Mouse (Mus musculus) layer of hippocampus, postnatal 14 days (tissue): ENCODE results near the gene Rrp1b. TPM values are rescaled to one million over a fixed set of nuclear protein-coding genes. Genes with fewer than 3 reads are reported as not detected.
"Not testable (repeated sequence)": the region's sequence is repeated elsewhere in the genome, so short reads cannot be mapped to it uniquely, and the experiment has no call there.

ENCODE experiments used
- DNase-seq, 2 experiments: peaks; one replicate each; pipeline ENCODE4 v3.0.0; 2021 to 2022; ENCODE audit warnings: low spot score in 2 of 2, mixed read lengths in 1 of 2
- total RNA-seq, 2 experiments: library from RNA; stranded (reverse); gene quantifications; 2 replicates each; pipeline ENCODE4 v1.2.3; 2021

Gene Rrp1b
- total RNA-seq, 2 experiments from 2014 or later: 17.1 to 17.8 TPM

GRCm38 (mm10) chr17:32028301-32028700, 7.6 kb upstream of the Rrp1b start:
- DNase-seq: no peak

GRCm38 (mm10) chr17:32031684-32032083, 4.2 kb upstream of the Rrp1b start:
- DNase-seq: no peak

DNA sequence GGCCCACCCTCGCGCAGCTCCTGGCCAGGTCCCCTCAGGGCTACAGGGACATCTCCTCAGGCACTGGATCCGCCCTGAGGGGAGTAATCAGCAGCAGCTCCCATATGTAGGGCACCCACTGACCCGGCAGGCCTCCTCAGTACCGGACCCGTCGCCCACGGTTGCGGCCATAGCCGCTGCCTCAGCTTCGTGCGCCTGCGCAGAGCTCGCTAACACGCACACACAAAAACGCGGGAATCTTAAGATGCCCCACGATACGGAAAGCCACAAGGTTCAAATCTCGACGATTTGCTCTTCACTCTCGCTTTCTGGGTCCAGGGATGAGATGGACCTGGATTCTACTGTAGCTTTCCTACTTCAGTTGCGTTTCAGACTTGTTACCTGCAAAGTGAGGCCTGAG, 1.6 kb upstream of the Rrp1b start:
- DNase-seq: no peak

DNA sequence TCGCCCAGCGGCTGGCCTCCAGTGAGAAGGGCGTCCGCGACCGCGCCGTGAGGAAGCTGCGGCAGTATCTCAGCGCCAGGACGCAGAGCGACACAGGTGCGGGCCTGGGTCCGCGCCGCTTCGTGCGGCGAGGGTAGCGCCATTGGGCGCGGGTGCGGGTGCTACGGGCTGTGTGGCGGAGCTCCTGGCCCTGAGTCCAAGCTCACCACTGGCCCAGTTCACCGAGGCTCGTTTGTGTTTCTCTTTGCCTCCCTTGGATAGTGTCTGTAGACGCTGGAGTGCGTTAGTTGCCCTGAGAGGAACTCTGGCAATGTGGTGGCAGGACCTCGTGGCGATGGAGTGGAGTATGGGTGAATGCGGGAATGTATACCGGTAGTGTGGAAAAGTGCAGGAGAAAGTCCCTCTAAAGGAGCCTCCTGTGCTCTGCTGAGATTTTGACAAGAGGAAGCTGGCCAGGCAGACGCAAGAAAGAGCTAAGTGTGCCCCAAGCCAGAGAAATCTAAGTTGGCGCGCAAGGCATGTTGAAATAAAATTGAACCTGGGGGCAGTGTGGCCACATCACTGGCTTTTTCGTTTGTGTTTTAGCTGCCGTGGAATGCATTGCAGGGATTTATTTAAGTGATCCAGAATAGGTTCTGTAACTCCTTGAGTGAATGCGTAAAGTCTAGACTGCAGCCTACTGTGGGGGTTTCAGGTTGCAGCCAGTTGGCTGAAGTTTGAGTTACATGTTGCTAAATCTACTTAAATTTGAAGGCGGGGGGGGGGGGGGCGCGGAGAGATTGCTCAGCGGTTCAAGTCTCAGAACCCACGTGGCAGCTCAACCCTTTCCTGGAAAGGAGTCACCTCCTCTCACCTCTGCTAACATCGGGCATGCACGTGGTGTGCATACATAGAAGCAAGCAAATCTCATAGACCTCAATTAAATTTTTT, 874 bp downstream of the Rrp1b start:
- no peak for DNase-seq

- no peak for DNase-seq
Measured at GRCm38 (mm10) chr17:32040263-32040662, 4.4 kb downstream of the Rrp1b start.

- peak in 1 of 2 experiments; percentile 45 for DNase-seq
Measured at GRCm38 (mm10) chr17:32046541-32046940, 10.6 kb downstream of the Rrp1b start.

- DNase-seq: no peak
Measured at GRCm38 (mm10) chr17:32048351-32048750, 12.5 kb downstream of the Rrp1b start.

- no peak for DNase-seq
Measured at GRCm38 (mm10) chr17:32049914-32050313, 14.0 kb downstream of the Rrp1b start.

DNA sequence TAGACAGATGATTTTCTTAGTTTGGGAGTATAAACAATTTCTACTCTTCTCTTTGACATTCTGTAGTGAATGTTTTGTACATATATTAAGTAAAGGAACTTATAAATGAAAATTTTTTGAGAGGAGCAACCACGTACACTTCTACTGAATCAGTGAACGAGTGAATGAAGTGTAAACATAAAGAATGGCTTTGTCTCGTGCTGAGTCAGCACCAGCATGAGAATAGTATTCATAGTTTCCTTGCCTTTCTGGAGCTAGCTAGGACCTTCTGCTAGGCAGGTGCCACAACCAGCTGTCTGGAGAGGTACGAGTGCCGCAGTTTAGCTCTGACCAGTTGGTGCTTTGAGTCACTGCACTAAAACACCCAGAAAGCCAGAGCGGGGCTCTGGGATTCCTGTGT, 14.7 kb downstream of the Rrp1b start:
- no peak for DNase-seq

GRCm38 (mm10) chr17:32052237-32053080, 16.6 kb downstream of the Rrp1b start:
- peak in 1 of 2 experiments; percentile 49 for DNase-seq

DNA sequence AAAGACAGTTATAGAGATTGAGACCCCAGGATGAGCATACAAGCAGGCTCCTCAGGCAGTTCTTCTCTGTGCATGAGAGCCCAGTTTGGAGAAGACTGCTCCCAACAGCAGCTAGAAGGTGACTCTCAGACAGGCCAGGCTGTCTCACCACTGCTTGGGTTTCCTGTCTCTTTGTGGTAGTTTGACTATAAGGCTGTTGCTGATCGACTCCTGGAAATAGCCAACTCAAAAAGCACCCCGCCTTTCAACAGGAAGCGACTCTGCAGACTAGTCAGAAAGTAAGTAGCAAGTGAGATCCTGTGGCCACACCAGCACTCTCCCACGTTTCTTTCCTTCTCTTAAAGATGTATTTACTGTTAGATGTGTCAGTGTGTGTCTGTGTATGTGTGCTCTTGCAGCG, 17.8 kb downstream of the Rrp1b start:
- DNase-seq: no peak

DNA sequence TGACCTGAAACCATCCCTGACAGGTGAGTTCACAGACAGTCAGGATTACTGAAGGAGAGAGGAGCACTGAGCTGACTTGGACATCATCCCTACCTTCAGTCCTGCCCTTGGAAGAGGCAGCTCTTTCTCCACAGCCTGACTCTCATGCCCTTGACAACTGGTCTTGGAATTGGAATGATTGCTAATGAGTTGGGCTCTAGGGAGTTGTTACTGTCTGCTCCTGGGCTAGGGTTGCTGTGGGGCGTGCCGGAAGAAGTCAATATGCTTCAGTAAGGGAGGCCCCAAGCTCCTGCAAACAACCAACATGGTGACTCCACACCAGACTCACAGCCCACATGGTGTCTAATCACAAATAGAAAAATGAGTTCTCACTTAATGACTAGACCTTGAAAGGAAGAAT, 21.9 kb downstream of the Rrp1b start:
- DNase-seq: no peak

DNA sequence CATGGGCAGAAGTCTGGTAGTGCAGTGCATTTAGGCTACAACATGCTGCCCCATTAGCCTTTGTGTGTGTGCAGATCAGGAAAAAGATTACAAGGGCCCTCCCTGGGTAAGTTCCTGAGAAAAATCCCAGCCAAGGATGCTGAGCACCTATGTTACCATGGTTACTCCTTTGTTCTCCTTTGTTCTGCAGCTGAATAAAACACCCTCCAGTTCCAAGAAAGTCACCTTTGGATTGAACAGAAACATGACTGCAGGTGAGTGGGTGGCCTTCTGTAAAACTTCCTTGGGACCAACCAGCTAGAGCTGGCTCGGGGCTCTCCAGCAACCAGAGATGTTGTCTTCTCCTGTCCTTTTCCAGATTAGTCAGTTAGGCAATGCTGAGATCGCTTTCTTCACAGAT, 23.2 kb downstream of the Rrp1b start:
- DNase-seq: no peak

DNA sequence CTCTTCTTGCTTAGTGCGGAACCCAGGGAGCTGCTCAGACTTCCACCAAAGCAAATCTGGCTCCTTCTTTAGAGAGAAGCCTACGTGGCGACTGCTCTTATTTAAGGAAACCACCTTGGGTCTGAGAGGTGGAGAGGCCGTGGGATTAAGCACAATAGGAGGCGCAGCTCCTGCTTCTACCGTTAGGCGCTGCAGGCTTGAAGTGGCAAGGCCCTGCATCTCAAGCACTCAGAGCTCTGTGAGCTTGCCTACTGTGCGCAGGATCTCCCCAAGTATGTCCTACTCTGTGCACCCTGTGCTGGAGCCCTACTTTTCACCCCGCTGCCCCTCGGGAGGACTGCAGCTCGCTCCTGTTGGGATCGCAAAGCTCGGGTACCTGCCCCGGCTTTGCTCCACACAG, 25.3 kb downstream of the Rrp1b start:
- DNase-seq: no peak

DNA sequence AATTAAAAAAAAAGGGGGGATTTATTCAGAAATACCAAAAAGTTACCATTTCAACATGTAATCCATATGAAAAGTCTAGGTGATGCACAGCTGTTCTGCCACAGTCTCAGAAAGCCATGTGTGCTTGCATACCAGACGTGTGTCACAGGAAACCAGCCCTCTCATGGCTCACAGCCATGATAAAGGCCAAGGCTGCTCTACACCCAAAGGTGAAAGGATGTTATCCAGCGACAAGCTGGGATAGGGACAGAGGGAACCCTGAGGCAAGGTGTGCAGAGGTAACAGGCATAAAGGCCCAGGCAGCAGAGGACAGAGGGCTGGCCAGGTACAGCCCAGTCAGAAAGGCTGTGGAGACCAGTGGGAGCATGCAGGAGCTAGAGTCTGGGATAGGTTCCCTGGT, 27.8 kb downstream of the Rrp1b start:
- DNase-seq: no peak

DNA sequence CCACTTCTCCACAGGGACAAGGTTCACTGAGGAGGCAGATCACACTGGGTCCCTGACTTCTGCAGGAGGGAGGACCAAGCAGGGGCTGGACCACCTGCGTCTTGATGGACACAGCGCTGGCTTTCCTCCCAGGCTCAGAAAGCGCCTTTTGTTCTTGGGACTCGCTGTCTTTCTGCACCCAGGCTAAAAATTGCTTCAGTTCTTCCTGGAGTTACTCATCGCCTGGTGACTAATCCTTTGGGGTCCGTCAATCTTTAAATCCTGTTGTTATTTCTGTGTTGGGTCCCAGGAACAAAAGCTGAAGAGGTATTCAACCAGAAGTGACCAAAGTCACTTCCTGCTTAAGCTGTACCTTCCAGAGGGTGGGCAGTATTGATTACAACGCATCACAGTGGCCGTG, 28.9 kb downstream of the Rrp1b start:
- DNase-seq: not testable (repeated sequence)

DNA sequence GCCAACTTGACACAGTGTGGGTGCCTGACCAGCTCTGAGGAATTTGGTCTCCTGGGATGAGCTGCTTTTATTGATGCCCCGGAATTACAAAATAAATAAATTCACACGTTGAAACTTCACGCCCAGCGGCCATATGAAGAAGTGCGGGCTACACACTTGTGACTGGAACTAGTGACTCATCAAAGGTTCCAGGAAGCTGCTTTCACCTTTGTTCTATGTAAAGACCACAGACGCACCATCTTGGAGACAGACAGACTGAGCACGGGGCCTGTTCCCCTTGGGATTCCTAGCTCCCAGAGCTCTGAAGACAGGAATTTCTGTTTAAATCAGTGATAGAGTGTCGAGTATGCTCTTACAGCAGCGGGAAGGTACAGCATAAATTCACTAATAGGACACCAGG, 31.6 kb downstream of the Rrp1b start:
- DNase-seq: no peak

- no peak for DNase-seq
Measured at GRCm38 (mm10) chr17:32068381-32068780, 32.5 kb downstream of the Rrp1b start.

- no peak for DNase-seq
Measured at GRCm38 (mm10) chr17:32068810-32069209, 32.9 kb downstream of the Rrp1b start.

DNA sequence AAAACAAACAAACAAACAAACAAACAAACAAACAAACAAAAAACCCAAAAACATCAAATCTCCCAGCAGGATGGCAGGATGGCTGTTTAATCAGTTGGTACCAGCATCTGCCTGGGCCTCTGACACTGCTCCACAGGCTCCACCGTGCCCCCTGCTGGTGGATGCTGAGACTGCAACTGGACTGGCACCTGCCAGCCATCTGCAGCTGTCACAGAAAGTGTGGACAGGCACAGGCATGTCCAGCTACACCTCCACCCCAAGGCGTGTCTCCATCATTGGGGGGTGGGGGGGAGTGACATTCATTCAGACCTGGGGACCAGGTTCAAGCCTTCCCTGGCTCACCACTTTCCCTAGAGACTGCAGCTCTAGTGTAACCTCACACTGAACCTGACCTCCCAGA, 37.5 kb downstream of the Rrp1b start:
- peak; percentile 71 to 74 for DNase-seq

GRCm38 (mm10) chr17:32074658-32075057, 38.8 kb downstream of the Rrp1b start:
- no peak for DNase-seq

- peak; percentile 31 for DNase-seq
Measured at GRCm38 (mm10) chr17:32075164-32075563, 39.3 kb downstream of the Rrp1b start.
